Mouse (Mus musculus) gastrocnemius, postnatal 36 days (tissue): ENCODE data around the gene Mrps31. TPM values are rescaled to one million over a fixed set of nuclear protein-coding genes. Genes with fewer than 3 reads are reported as not detected.

ENCODE experiments used
- total RNA-seq, 2 experiments: library from RNA; stranded (reverse); gene quantifications; 2 replicates each; pipeline ENCODE4 v1.2.3; 2021

The Mrps31 gene
- total RNA-seq, 2 experiments from 2014 or later, result 26.9 to 32.0 TPM

Other genes with a start within 250 kb of the Mrps31 start
- 1 to 10 TPM; 2.3 to 3.3 TPM for gene Nek3, start 244.9 kb upstream of the Mrps31 start, total RNA-seq
- gene Ckap2, start 225.5 kb upstream of the Mrps31 start, total RNA-seq, result under 1 TPM; 0.52 to 0.64 TPM
- 10 to 100 TPM; 27.2 to 31.3 TPM for gene Vps36, start 218.6 kb upstream of the Mrps31 start, total RNA-seq
- gene Thsd1, start 184.0 kb upstream of the Mrps31 start, total RNA-seq, result 1 to 10 TPM; 1.5 to 1.7 TPM
- not detected for gene Tpte, start 127.9 kb upstream of the Mrps31 start, total RNA-seq
- 10 to 100 TPM in 1 of 2 experiments, 1 to 10 TPM in 1; 9.8 to 10.6 TPM for gene Slc25a15, start 12.8 kb upstream of the Mrps31 start, total RNA-seq